Mouse (Mus musculus) embryonic stem cell, embryonic (primary cell): ENCODE results near the gene Psmb1.

ENCODE experiments used
- CTCF ChIA-PET, 4 experiments: fragments of 300-600 bp in 2 of 4; fragments of 350-600 bp in 2 of 4; sonication (Branson Sonifier 250); formaldehyde crosslinking; loops; one replicate each; lab custom pipeline; 2022; ENCODE audit warnings: inconsistent platforms in 2 of 4; lab: Charles Lee
- POLR2A ChIA-PET, 4 experiments: fragments of 300-600 bp in 2 of 4; fragments of 350-600 bp in 2 of 4; sonication (Branson Sonifier 250); formaldehyde crosslinking; loops; one replicate each; lab custom pipeline; 2022; ENCODE audit warnings: antibody characterized with exemption in 4 of 4, inconsistent platforms in 1 of 4; lab: Charles Lee

The Psmb1 gene

GRCm38 (mm10) chr17:15498753-15499113 lies 818 bp downstream of the Psmb1 start:
- ChIA-PET POLR2A (interaction anchor here in 3 of 4 experiments (0.9 to 2.9 kb wide), 26 partner anchors 8 to 556 kb away, joined by 3 to 22 read pairs (median 5); partner anchors contain the start of genes Prdm9 (in 3 of the 3), 1600012H06Rik (in 1 of the 3), Dll1 (in 1 of the 3) and Pdcd2 (in 1 of the 3)), CTCF (interaction anchor here in 1 of 4 experiments (0.8 kb wide), 1 partner anchor 26 kb away, joined by 4 read pairs; no protein-coding TSS in a partner anchor)

GRCm38 (mm10) chr17:15497882-15498752 lies 1.4 kb downstream of the Psmb1 start:
- CTCF ChIA-PET, result no interaction called here
- POLR2A ChIA-PET, result interaction anchor here in 3 of 4 experiments (0.6 to 2.9 kb wide), 40 partner anchors 8 to 563 kb away, joined by 3 to 22 read pairs (median 5); partner anchors contain the start of genes Pdcd2 (in 3 of the 3), Dll1 (in 1 of the 3) and Prdm9 (in 1 of the 3)

- ChIA-PET POLR2A (interaction anchor here in 3 of 4 experiments (0.7 to 2.4 kb wide), 10 partner anchors 7 to 74 kb away, joined by 3 to 20 read pairs (median 4); partner anchors contain the start of genes Psmb1 (in 2 of the 3), Tbp (in 2 of the 3) and Prdm9 (in 1 of the 3)), CTCF (no interaction called here)
These were observed 9.0 kb downstream of the Psmb1 start for GRCm38 (mm10) chr17:15490542-15490941.

GRCm38 (mm10) chr17:15472671-15473070 lies 26.9 kb downstream of the Psmb1 start:
- POLR2A ChIA-PET, result interaction anchor here in 3 of 4 experiments (0.6 to 2.5 kb wide), 13 partner anchors 11 to 407 kb away, joined by 3 to 8 read pairs (median 4); partner anchors contain the start of genes Fam120b (in 1 of the 3) and Pdcd2 (in 1 of the 3)
- CTCF ChIA-PET, result interaction anchor here (0.5 to 2.8 kb wide), 10 partner anchors 16 to 408 kb away, joined by 3 to 14 read pairs (median 3); partner anchors contain the start of genes Fam120b (in 1 of the 4), Psmb1 (in 1 of the 4) and Tbp (in 1 of the 4)

- ChIA-PET CTCF (no interaction called here), POLR2A (interaction anchor here in 1 of 4 experiments (1.0 kb wide), 1 partner anchor 9 kb away, joined by 3 read pairs; no protein-coding TSS in a partner anchor)
These were observed 31.9 kb downstream of the Psmb1 start for GRCm38 (mm10) chr17:15467669-15468068.

GRCm38 (mm10) chr17:15461921-15462495 lies 37.5 kb downstream of the Psmb1 start:
- ChIA-PET CTCF (no interaction called here), POLR2A (interaction anchor here in 3 of 4 experiments (0.5 to 2.1 kb wide), 3 partner anchors 13 to 66 kb away, joined by 3 to 5 read pairs (median 5); partner anchors contain the start of genes Fam120b (in 1 of the 3), Psmb1 (in 1 of the 3) and Tbp (in 1 of the 3))

- CTCF ChIA-PET, result interaction anchor here in 1 of 4 experiments (0.7 kb wide), 1 partner anchor 48 kb away, joined by 4 read pairs; no protein-coding TSS in a partner anchor
- POLR2A ChIA-PET, result interaction anchor here in 1 of 4 experiments (0.9 to 1.5 kb wide), 2 partner anchors 19 to 84 kb away, joined by 3 to 4 read pairs; no protein-coding TSS in a partner anchor
These were observed 39.8 kb downstream of the Psmb1 start for GRCm38 (mm10) chr17:15459761-15460160.

GRCm38 (mm10) chr17:15456595-15456994 lies 43.0 kb downstream of the Psmb1 start:
- CTCF ChIA-PET, result interaction anchor here in 3 of 4 experiments (0.6 to 1.3 kb wide), 5 partner anchors 10 to 388 kb away, joined by 3 to 7 read pairs (median 4); no protein-coding TSS in a partner anchor
- POLR2A ChIA-PET, result interaction anchor here in 1 of 4 experiments (1.4 to 3.0 kb wide), 4 partner anchors 15 to 112 kb away, joined by 3 to 11 read pairs (median 4); partner anchors contain the start of gene Fam120b

GRCm38 (mm10) chr17:15455203-15455602 lies 44.3 kb downstream of the Psmb1 start:
- CTCF ChIA-PET, result interaction anchor here in 3 of 4 experiments (0.6 to 2.1 kb wide), 10 partner anchors 11 to 547 kb away, joined by 3 to 9 read pairs (median 4); partner anchors contain the start of gene Fam120b (in 2 of the 3)
- POLR2A ChIA-PET, result interaction anchor here in 3 of 4 experiments (0.6 to 3.0 kb wide), 9 partner anchors 11 to 387 kb away, joined by 3 to 11 read pairs (median 3); partner anchors contain the start of gene Fam120b (in 1 of the 3)

GRCm38 (mm10) chr17:15449606-15450005 lies 49.9 kb downstream of the Psmb1 start:
- POLR2A ChIA-PET, result interaction anchor here (0.6 to 1.5 kb wide), 7 partner anchors 9 to 1939 kb away, joined by 3 to 6 read pairs (median 4); no protein-coding TSS in a partner anchor
- CTCF ChIA-PET, result interaction anchor here in 1 of 4 experiments (0.6 kb wide), 1 partner anchor 34 kb away, joined by 7 read pairs; no protein-coding TSS in a partner anchor

- POLR2A ChIA-PET, result interaction anchor here in 3 of 4 experiments (0.6 to 1.5 kb wide), 6 partner anchors 8 to 1939 kb away, joined by 3 to 6 read pairs (median 4); no protein-coding TSS in a partner anchor
These were observed 50.4 kb downstream of the Psmb1 start for GRCm38 (mm10) chr17:15449144-15449543.

GRCm38 (mm10) chr17:15447831-15448230 lies 51.7 kb downstream of the Psmb1 start:
- CTCF ChIA-PET, result interaction anchor here in 1 of 4 experiments (0.5 kb wide), 1 partner anchor 473 kb away, joined by 3 read pairs; no protein-coding TSS in a partner anchor
- POLR2A ChIA-PET, result no interaction called here

More at GRCm38 (mm10) chr17:15449144-15449543, 50.4 kb downstream of the Psmb1 start:
- CTCF ChIA-PET, result interaction anchor here in 1 of 4 experiments (0.6 to 0.7 kb wide), 2 partner anchors 34 to 508 kb away, joined by 3 to 7 read pairs; no protein-coding TSS in a partner anchor

GRCm38 (mm10) chr17:15445421-15445820 lies 54.1 kb downstream of the Psmb1 start:
- ChIA-PET CTCF (no interaction called here), POLR2A (no interaction called here)

GRCm38 (mm10) chr17:15440463-15441121 lies 59.0 kb downstream of the Psmb1 start:
- CTCF ChIA-PET, result interaction anchor here in 3 of 4 experiments (0.6 to 1.3 kb wide), 3 partner anchors 14 to 44 kb away, joined by 3 to 5 read pairs (median 3); no protein-coding TSS in a partner anchor

GRCm38 (mm10) chr17:15440067-15440462 lies 59.5 kb downstream of the Psmb1 start:
- ChIA-PET CTCF (interaction anchor here in 2 of 4 experiments (1.0 to 1.3 kb wide), 2 partner anchors 15 kb away, joined by 3 to 5 read pairs; no protein-coding TSS in a partner anchor), POLR2A (interaction anchor here in 3 of 4 experiments (0.5 to 2.6 kb wide), 20 partner anchors 8 to 374 kb away, joined by 3 to 41 read pairs (median 4); partner anchors contain the start of genes Psmb1 (in 2 of the 3), Tbp (in 2 of the 3), Chd1 (in 1 of the 3) and Dll1 (in 1 of the 3))

More at GRCm38 (mm10) chr17:15440463-15441121, 59.0 kb downstream of the Psmb1 start:
- POLR2A ChIA-PET, result interaction anchor here (0.5 to 2.6 kb wide), 28 partner anchors 8 to 384 kb away, joined by 3 to 41 read pairs (median 4); partner anchors contain the start of genes Psmb1 (in 2 of the 4), Tbp (in 2 of the 4), Chd1 (in 1 of the 4) and Dll1 (in 1 of the 4)

GRCm38 (mm10) chr17:15434748-15435147 lies 64.8 kb downstream of the Psmb1 start:
- CTCF ChIA-PET, result interaction anchor here in 1 of 4 experiments (0.6 kb wide), 1 partner anchor 164 kb away, joined by 3 read pairs; no protein-coding TSS in a partner anchor
- POLR2A ChIA-PET, result no interaction called here
